Mouse (Mus musculus) adipocyte (in vitro differentiated cells): Measurements from ENCODE around the gene Rb1.

Source experiments
- DNase-seq: peaks from one replicate; pipeline ENCODE4 v3.0.0-alpha.2; 2016; ENCODE audit warnings: low spot score

Gene Rb1

DNA sequence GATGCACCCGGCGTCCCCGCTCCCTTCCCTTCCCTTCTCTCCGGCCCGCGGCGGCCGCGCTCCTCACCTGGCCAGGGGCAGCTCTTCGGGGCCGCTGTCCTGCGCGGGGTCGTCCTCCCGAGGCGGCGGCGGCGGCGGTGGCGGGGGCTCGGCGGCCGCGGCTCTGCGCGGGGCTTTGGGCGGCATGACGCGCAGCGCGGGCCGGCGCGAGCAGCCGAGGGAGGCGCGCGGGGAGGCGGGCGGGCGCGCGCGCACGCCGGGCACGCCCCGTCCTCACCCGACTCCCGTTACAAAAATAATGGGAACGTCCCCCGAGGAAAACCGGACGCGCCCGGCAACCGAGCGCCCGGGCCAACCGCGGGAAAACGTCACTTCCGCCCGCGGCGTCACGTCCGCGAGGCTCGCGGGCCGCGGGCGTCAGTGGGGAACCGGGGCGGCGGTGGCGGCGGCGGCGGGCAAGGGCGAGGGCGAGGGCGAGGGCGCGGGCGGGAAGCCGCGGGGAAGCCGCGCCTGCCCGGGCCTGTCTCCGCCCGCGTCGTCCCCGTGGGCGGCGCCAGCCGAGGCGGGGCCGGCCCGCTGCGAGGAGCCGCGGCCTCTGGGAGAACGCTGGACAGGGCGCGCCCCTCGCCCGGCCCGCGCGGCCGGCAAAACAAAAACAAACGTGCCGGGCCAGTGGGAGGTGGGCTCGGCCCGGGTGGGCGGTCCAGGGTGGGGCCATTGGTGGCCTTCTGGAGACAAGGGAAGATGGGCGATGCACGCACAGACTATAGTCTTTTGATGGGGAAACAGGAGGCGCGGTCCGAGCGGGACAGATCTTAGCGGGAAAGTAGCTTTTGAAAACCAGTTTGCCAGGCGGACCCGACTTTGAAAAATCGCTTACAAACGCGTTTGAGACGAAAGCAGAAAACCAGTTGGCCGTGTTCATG lies at the start of gene Rb1:
Gene Rb1 (minus strand): TSS at position 367 of the 926 bp plus-strand sequence.
- DNase-seq = peak; percentile 78

DNA sequence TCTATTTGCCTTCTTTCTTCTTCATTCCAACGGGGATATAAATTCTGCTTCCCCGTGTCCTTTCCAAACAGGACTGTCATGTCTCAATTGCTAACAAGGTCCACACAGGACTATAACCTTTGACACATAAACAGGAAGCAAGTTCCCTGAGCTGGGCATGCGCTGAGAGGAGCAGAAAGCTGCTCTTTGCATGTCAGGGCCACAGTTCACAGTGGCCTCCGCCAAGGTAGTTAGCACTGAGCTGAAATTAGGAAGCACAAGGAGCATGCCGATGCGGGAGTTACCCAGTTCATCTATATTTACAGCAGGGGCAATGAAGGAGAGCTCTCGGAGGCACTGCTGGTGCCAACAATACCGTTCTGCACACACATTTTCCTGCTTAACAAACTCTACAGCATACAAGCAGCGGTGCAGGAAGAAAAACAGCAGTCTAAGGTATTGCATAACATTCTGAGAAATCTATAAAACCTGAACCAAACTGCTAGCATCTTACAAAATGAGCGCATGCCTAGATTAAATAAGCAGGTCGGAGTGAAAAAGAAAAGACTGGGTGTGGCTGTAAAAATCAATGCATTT lies 48.8 kb upstream of the Rb1 start:
- DNase-seq = no peak

DNA sequence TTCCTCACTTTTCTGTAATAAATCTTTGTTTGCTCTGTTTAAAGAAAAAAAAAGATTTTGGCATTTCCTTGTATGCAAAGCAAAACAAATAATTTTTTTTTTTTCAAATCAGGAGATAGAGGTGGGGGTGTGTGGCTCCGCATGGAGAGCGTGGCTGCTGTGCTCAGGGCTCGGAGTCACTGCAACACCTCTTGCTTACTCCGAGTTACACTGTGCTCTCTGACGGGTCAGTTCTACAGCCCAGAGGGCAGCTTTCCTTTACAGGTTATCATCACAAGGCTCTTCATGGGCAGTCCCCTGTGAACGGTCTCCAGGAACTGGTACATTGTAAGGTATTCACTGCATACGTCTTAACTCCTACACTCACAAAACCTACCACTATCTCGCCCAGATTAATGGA lies 48.0 kb upstream of the Rb1 start:
- DNase-seq = no peak

DNA sequence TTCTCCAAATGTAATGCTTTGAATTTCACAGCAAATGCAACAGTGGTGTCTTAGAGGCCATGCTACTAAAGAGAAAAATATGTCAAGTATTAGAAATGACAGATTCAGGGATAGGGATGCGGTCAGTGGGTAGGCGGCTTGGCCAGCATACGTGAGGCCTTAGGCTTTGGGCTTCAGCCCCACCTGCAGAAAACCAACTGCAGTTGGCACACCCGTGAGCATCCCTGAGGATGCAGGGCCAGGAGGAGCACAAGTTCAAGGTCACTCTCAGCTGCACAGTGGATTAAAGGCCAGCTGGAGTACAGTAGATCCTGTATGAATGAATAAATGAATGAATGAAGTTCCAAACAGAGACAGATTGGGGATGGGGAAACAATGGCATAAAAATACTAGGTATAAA lies 47.4 kb upstream of the Rb1 start:
- no peak for DNase-seq

DNA sequence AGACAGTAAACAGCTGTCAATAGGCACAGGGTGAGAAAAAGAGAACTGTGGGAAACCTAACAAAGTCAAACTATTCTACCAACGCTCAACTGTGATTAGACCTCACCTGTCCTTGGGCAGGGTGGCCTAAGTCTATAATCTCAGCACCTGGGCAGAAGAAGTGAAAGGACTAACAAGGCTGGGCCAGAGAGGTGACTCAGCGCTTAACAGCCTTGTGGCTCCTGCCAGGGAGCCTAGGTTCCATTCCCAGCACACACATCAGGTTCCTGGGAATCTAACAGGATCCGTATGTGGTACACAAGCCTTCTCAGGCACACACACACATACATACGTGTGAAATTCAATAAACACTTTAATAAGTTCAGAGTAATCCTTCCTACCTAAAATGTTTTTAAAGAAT lies 46.0 kb upstream of the Rb1 start:
- DNase-seq = no peak

DNA sequence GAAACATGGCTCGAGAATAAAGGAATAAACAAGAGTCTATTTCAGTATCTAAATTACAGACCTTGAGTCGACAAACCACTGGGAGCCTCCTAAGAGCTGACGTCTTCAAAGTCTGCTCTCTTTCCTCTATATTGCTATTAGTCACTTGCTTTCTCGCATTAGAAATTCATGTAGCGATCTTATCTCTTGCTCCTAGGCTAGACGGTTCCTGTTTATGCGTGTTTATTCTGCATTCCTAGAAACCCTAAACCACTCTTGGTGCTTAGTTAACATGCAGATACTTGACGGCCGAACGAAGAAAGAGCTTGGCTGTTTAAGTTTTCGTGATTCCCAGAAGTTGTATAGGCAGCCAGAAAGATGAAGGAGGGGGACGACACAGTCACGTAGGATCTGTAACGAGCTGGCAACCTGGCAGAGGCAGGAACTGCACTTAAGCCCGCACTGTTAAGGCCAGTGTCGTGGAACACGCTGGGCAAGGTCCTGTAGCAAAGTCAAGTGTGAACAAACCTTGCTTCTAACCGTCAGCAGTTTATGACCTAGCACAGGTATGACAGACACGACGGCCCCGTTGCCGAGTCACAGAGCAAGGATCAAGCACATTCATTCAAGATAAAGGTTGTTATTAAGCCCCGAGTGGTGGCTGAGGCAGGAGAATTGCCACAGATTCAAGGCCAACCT lies 45.2 kb upstream of the Rb1 start:
- no peak for DNase-seq

DNA sequence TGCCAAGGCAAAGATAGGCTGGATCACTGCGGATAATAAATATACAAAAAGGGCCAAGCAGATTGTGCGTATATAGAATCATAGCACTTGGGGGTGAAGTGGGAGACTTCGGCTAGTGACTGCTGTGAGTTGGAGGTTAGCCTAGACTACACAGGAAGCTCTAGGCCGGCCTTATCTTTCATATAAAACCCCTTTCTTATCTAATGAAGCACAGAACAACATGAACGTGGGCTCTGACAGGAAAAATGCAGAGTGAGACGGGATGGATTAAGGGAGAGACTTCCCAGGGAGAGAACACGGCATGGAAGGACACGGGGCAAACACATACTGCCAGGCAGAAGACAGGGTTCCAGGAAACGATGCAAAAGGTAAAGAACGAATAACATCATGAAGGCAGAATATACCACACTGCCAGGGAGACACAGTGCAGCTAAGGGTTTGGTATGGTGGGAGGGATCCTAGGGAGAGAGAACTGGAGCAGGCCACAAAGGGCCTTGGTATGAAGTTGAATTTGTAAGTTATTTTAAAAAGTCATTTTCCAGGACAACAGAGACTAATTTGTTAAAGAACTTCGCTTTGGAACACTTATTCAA lies 44.6 kb upstream of the Rb1 start:
- no peak for DNase-seq

DNA sequence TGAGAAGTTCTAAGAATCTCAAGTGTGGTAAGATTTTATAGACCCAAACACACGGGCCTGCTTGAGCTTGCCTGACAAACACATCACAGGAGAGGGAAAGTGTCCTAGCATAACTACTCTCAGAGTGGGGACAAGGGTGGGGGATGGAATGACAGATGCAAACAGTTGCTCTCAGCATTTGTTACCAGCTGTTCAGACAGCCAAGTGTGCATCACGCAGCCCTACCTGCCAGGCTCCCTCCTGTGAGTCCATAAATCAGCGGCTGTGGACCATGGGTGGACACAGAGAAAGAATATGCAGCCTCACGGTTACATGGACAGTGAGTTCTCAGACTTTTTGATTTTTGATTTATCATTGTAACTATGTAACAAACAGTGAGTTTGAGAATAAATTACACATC lies 44.0 kb upstream of the Rb1 start:
- DNase-seq = no peak

DNA sequence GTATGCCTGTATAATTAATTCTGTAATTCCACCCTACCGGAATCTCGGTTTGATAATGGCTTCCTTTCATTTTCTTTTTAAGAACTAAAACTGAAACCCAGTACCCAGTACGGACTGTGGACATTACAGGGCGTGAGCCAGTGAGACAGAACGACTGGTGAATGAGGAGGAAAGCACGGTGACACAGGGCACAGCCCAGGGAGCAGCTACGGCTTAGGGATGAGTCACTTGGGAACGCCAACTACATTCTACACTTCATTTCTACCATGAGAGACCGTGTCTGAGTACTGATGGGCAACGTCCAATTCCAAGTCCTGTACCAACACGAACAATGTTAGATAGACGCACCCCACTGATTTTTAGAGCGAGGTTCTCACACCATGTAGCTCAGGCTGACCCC lies 43.3 kb upstream of the Rb1 start:
- DNase-seq = no peak

DNA sequence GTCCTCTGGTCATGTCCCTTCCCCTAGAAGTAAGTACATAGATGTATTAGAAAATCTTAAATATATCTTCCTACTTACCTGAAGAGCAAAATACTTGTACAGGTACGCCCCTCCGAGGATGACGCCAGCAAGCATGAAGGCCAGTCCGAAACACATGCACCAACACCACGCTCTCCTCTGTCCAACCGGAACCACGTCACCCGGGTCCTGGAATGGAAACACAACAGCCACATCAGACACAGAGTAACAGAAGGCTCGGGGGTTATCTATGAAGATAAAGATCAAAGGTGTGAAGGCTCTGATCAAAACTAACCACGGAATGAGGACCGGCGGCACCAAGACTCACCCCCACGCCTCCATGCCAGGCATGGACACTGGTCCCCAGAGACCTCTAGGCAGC lies 42.6 kb upstream of the Rb1 start:
- DNase-seq = no peak

DNA sequence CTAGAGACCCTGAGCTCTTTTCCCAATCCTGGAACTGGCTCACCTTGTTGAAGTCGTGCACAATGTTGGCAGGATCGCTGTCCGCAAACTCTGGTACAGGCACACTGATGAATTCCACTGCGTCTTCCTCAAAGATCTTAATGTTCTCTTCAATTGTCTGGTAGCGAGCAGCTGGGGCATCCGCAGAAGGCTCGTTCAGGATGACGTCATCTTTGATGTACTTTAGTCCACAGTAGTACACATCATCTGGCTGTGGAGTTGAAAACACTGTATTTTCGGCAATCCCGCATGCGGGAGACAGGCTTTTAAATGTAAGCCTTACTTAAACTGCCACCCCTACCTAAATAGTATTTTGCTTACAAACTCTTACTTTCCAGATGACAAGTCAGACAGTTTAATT lies 40.7 kb upstream of the Rb1 start:
- DNase-seq = no peak

DNA sequence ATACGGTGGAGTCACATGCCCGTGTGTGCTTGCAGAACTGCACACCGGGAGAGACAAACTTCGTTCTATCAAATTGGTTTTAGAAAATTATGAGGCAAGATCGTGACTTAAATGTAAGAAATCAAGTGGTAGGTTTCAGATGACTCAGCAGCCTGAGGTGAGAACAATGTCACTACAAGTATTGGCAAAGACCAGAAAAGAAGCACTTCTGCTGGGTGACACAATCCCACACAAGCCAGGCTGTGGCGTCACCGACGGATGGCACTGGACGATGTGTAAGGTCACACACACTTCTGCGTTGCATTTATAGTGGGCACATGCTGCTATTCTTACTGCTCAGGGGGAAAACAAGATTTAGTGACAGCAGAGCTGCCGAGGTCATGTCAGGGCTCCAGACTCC lies 38.2 kb upstream of the Rb1 start:
- no peak for DNase-seq

DNA sequence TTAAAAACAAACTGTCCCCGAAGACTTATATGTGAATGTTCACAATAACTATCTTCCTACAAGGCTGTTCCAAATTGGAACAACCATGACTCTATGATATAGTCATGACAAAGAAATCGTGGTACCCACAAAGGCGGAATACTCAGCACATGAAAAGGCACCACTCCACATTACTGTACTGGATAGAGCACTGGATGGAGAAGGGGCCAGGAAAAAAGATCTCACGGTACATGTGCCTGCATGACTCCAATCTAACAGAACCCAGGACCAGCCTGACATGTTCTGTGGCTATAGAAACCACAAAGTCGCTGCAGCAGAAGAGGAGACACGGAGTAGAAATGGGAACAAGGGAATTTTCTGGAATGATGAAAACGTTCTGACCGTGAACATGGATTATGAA lies 29.1 kb upstream of the Rb1 start:
- no peak for DNase-seq

DNA sequence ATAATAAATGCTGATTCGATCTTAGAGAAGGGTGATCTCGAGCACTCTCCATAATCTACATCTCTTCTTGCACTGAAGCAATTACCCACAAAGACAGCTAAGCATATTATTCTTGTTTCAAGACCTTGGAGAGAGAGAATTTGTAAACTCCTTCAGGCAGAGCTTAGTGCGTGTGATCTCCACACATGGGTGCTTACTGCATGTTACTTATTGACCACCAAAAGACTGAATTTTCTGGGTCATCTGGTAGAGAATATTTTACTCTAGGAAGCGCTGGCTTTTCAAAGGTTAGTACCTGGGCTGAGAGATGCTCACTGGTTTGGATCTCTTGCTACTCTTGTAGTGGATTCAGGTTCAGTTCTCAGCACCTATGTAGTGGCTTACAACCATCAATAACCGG lies 25.5 kb upstream of the Rb1 start:
- DNase-seq = no peak

DNA sequence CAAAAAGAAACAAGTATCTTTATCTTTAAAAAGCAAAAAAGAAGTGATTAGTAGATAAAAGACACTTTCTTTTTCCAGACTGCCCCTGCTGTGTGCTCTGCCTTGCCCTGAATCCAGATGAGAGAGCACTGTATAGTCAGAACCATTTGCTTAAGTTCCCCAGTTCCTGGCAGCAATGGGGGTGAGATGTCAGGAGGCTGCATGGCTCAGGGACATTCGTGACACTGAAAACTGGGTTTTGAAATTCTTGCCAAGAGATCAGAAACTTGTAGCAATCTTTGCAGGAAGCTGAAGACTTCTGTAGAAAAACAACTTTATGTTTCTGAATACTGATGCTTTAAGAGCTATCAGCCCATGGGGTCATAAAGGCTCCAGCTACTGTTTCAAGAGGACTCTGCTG lies 24.4 kb upstream of the Rb1 start:
- DNase-seq = peak; percentile 60

DNA sequence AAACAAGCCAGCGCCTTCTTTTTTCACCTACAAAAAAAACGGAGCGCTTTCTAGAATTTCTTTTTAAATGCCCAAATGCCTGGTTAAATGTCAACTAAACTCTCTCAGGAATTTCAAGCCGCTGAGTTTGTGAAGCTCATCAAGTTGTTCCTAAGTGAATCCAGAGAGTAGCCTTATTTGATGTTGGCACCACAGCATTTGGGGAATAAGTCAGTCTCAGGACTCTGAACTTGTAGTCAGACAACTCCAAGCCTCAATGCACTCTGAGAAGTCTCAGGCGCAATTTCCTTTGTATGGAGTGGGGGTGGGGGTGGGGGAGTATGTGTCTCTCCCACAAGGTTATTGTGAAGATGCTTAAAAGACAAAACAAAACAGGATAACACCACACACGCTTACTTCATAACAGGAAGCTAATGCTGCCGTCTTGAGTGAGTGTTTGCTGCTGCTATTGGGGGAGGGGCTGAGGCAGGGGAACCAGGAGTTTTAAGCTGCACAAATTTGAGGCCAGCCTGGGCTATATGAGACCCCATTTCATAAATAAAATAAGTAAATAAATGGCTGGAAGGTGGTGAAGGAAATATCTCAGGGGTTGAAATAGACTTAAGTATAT lies 23.5 kb upstream of the Rb1 start:
- DNase-seq = no peak

DNA sequence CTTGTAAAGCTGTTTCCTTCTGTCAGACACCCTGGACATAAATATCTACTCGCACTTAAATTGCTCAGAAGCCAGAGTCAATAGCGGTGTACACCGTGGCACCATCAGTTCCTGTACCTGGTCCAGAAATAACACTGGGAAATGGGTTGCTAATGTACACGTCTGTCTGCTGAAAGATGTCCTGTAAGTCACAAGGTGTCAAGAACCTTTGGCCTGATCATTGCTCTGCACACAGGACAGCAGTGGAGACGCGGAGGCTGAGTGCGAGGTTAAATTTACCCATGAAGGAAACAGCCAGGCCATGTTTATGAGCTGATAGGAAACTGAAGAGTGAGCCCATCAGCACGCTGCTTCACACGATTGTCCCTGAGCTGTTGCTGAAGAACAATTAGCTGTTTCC lies 21.7 kb upstream of the Rb1 start:
- DNase-seq = no peak

DNA sequence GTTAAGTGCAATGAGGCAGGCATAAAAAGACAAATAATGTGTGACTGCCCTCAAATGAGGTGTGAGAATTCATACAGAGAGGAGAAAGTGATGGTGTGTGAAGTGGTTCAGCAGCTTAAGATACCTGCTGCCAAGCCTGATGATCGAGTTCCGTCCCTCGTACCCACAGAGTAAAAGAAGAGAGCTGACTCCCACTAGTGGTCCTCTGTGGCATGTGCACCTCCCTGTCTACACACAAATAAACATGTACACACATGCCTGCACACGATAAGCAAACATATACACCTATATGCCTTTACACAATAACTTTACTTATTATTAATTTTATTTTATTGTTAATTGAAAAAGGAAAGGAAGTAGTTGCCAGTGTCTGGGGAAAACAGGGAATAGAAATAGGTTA lies 20.0 kb upstream of the Rb1 start:
- no peak for DNase-seq

DNA sequence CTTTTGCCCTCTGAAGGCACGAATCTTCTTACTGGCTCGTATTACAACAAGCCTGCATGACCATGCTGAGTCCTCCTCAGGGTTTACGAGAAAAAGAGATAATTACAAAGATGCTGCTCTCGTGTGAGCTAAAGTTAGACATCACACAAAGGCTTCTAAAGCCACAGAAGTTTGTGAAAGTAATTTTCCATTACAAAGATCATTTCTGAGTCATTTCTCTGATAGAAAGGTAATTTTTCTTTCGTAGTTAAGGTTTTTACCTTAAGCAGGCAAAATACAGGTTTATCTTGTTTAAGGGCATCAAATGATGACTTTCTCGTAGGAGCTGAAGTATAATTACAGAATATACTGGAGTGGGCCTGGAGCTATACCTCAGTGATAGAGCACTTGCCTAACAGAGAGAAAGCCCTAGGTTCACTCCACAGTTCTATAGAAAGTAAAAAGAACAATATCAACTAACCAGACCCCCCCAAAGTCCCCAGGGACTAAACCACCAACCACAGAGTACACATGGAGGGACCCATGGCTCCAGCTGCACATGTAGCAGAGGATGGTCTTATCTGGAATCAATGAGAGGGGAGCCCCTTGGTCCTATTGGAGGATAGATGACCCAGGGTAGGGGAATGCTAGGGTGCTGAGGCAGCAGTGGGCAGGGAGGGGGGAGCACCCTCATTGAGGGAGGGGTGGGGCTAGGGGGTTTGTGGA lies 14.6 kb upstream of the Rb1 start:
- no peak for DNase-seq

DNA sequence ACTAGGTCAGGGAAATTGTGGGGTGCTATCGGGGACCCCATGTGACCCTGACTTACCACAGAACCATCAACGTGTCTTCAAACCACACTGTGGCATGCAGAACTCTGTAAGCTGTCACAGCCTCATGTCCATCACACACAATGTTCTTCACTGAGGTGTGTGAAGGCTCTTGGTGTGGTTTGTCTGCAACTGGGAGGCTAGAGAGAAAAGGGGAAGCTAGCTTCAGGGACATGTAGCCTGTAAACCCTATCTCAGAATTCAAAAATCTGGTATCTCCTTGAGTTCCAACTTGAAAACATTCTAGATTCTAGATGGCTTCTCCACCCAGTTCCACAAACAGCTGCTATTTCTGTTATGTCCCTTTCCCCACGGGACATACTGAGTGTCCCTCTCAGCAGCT lies 14.0 kb upstream of the Rb1 start:
- no peak for DNase-seq

DNA sequence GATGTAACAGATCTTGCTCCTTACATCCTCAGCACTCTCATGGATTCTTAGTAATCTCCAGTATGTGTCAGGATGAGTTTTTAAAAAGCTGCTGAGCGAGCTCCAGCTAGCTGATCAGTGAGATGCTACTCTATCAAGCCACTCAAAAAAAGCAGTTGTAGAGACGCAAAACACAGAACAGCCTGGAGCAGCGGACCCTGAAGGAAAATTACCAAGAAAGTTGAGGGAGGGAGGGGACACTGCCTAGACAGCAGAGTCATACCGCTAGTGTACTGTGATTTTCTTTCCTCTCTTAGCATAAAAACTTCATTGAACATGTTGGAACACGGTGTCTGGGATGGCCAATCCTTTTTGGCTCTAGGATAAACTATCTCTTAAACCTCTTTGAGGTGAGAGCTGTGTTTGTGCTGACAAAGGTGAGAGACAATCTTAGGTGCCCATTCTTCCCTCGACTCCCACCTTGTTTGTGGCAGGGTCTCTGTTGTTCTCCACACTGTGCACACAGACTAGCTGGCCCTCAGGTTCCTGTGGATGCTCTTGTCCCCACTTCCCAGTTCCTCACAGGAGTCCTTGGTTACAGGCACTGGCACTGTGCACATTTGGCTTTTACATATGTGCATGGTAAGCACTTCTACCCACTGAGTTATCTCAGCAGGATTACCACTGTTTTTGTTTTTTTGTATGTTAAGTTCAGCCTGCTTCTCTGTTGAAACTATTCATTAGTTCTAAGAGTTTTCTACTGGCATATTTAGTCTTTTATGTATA lies 10.9 kb upstream of the Rb1 start:
- no peak for DNase-seq
